Mouse (Mus musculus): ENCODE measurements around the gene Cox8a. TPM values are rescaled to one million over a fixed set of nuclear protein-coding genes. Genes with fewer than 3 reads are reported as not detected.

Cox8a gene
- 918 and 1,011 TPM in 2 replicates for polyA plus RNA-seq (2015; fragmentation: Nextera tagmentation; extraction: Ambion mirVana)

DNA sequence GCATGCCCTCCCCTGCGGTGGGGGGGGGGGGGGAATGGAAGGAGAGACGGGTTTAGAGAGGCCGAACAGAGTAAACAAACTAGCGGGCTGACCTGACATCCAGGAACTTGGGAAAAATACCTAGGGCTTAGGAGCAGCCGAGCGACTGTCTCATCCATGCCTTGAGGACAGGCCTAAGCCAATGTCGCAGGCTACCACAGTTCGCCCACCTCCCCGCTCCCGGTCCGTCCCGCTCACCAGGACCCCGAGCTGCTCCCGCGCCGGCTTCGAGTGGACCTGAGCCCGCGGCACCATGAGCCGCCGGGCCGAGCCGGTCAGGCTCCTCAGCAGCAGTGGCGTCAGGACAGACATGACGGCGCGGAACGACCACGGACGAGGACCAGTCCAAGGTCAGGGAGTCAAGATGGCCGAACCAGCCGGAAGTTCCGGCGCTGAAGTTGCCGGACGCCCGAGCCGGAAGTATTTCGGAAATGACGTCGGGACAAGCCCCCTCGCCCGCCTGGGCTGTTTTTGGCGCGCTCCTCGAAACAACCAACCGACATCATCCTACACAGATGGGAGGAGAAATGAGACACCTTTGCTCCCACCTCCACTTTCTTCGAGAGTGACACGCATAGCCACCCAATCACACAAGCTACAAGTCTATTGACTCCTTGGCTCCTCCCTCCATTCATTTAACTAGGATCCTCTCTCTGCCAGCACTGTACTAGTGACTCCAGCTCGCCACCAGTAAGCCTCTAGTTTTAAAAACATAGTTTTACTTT is at the start of gene Cox8a:
Gene Cox8a (minus strand): TSS at position 455 of the 764 bp plus-strand sequence.
- H3K27ac ChIP-seq (replicated peaks), result peak within 1 kb of the TSS; percentile 89
- no peaks in the 10 kb centered on the region for H3K27me3 ChIP-seq
- H3K4me2 ChIP-seq, result peak within 1 kb of the TSS; percentile 67
- peak within 1 kb of the TSS; percentile 80 for H3K4me3 ChIP-seq
- no peaks in the 10 kb centered on the region for H3K9me3 ChIP-seq
- peak; percentile 96 for ATAC-seq (ENCODE audit: low read depth)
- H3K4me1 ChIP-seq (replicated peaks), result peaks cover 39% of the 10 kb centered on the region
- peaks cover 30% of the 10 kb centered on the region for H3K36me3 ChIP-seq
- peak within 1 kb of the TSS; percentile 86 for H3K9ac ChIP-seq
- WGBS, result under 1% methylated on average over 50 of the region's 50 CpGs

GRCm38 (mm10) chr19:7266421-7266831 is 49.0 kb upstream of the Cox8a start:
- no peak for ATAC-seq (ENCODE audit: low read depth)
- Histone ChIP-seq H3K4me1 (replicated peaks) (peaks cover 66% of the 10 kb centered on the region), H3K9me3 (0 out of 2 replicates have a peak, but pooled peaks cover 3% of the 10 kb centered on the region), H3K27ac (replicated peaks) (peak overlapping the region; percentile 98), H3K4me2 (peak overlapping the region; percentile 94; the same call in 1 of the 2 replicates), H3K36me3 (peaks cover 12% of the 10 kb centered on the region), H3K4me3 (no peak overlapping the region), H3K9ac (peak overlapping the region; percentile 98), H3K27me3 (no peaks in the 10 kb centered on the region)
- WGBS, result 18% methylated on average over 4 of the region's 4 CpGs

GRCm38 (mm10) chr19:7265478-7266191 is 48.2 kb upstream of the Cox8a start:
- peaks cover 4% of the 10 kb centered on the region for H3K36me3 ChIP-seq
- peak overlapping the region; percentile 9 for H3K4me2 ChIP-seq
- WGBS, result 7% methylated on average over 14 of the region's 14 CpGs
- H3K27ac ChIP-seq (replicated peaks), result peak overlapping the region; percentile 98
- H3K9me3 ChIP-seq, result 0 out of 2 replicates have a peak, but pooled peaks cover 3% of the 10 kb centered on the region
- no peak overlapping the region for H3K4me3 ChIP-seq
- H3K9ac ChIP-seq, result peak overlapping the region; percentile 98
- peaks cover 58% of the 10 kb centered on the region for H3K4me1 ChIP-seq (replicated peaks)
- ATAC-seq (ENCODE audit: low read depth), result no peak
- H3K27me3 ChIP-seq, result no peaks in the 10 kb centered on the region

- H3K36me3 ChIP-seq, result no peaks in the 10 kb centered on the region
- no peak overlapping the region for H3K4me2 ChIP-seq
- H3K9me3 ChIP-seq, result 0 out of 2 replicates have a peak, but pooled peaks cover 3% of the 10 kb centered on the region
- no peak overlapping the region for H3K4me3 ChIP-seq
- H3K27ac ChIP-seq (replicated peaks), result peak overlapping the region; percentile 98
- no peaks in the 10 kb centered on the region for H3K27me3 ChIP-seq
- peak overlapping the region; percentile 98 for H3K9ac ChIP-seq
- H3K4me1 ChIP-seq (replicated peaks), result peaks cover 50% of the 10 kb centered on the region
- WGBS, result 16% methylated on average over 6 of the region's 6 CpGs
- no peak for ATAC-seq (ENCODE audit: low read depth)
Observed at GRCm38 (mm10) chr19:7264766-7265331, 47.4 kb upstream of the Cox8a start.

- peaks cover 44% of the 10 kb centered on the region for H3K4me1 ChIP-seq (replicated peaks)
- ATAC-seq (ENCODE audit: low read depth), result no peak
- 22% methylated on average over 9 of the region's 9 CpGs for WGBS
Observed at GRCm38 (mm10) chr19:7264088-7264765, 46.8 kb upstream of the Cox8a start.

DNA sequence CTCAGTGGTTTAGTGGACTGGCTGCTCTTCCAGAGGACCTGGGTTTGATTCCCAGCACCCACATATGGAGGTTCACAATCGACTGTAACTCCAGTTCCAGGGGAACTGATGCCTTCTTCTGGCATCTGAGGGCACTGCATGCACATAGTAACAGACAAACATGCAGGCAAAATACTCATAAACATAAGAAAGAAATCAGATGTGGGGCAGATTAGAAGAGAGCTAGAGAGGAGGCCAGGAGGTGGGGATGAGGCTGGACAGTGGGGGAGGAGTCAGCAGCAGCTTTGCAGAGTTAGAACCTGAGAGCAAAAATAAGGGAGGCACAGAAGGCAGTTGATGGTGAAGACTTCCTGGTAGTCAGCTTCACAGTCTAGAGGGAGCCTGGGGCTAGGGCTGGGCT is 45.2 kb upstream of the Cox8a start:
- WGBS, result 93% methylated on average over 1 of the region's 1 CpGs
- Histone ChIP-seq H3K27me3 (no peaks in the 10 kb centered on the region), H3K9me3 (0 out of 2 replicates have a peak, but pooled peaks cover 3% of the 10 kb centered on the region), H3K27ac (replicated peaks) (no peak overlapping the region), H3K4me3 (no peak overlapping the region), H3K9ac (no peak overlapping the region), H3K4me1 (replicated peaks) (peaks cover 38% of the 10 kb centered on the region), H3K4me2 (no peak overlapping the region), H3K36me3 (no peaks in the 10 kb centered on the region)
- no peak for ATAC-seq (ENCODE audit: low read depth)

More at GRCm38 (mm10) chr19:7264088-7264765, 46.8 kb upstream of the Cox8a start:
- H3K4me3 ChIP-seq, result no peak overlapping the region
- H3K27ac ChIP-seq (replicated peaks), result peak overlapping the region; percentile 98
- no peaks in the 10 kb centered on the region for H3K36me3 ChIP-seq
- H3K9ac ChIP-seq, result no peak overlapping the region
- H3K27me3 ChIP-seq, result no peaks in the 10 kb centered on the region
- H3K4me2 ChIP-seq, result no peak overlapping the region
- 0 out of 2 replicates have a peak, but pooled peaks cover 3% of the 10 kb centered on the region for H3K9me3 ChIP-seq

GRCm38 (mm10) chr19:7261964-7262363 is 44.5 kb upstream of the Cox8a start:
- Histone ChIP-seq H3K27me3 (no peaks in the 10 kb centered on the region), H3K4me3 (no peak overlapping the region), H3K4me2 (no peak overlapping the region), H3K36me3 (no peaks in the 10 kb centered on the region), H3K9ac (no peak overlapping the region), H3K27ac (replicated peaks) (no peak overlapping the region), H3K4me1 (replicated peaks) (peaks cover 31% of the 10 kb centered on the region), H3K9me3 (0 out of 2 replicates have a peak, but pooled peaks cover 3% of the 10 kb centered on the region)
- WGBS, result 96% methylated on average over 3 of the region's 3 CpGs
- no peak for ATAC-seq (ENCODE audit: low read depth)

GRCm38 (mm10) chr19:7261476-7261875 is 44.1 kb upstream of the Cox8a start:
- no peaks in the 10 kb centered on the region for H3K27me3 ChIP-seq
- H3K27ac ChIP-seq (replicated peaks), result no peak overlapping the region
- no peaks in the 10 kb centered on the region for H3K36me3 ChIP-seq
- H3K4me3 ChIP-seq, result no peak overlapping the region
- no peak overlapping the region for H3K9ac ChIP-seq
- H3K9me3 ChIP-seq, result 0 out of 2 replicates have a peak, but pooled peaks cover 3% of the 10 kb centered on the region
- 97% methylated on average over 1 of the region's 1 CpGs for WGBS
- H3K4me2 ChIP-seq, result no peak overlapping the region
- peaks cover 26% of the 10 kb centered on the region for H3K4me1 ChIP-seq (replicated peaks)
- ATAC-seq (ENCODE audit: low read depth), result no peak

GRCm38 (mm10) chr19:7257881-7258280 is 40.5 kb upstream of the Cox8a start:
- Histone ChIP-seq H3K4me2 (no peak overlapping the region), H3K27me3 (no peaks in the 10 kb centered on the region), H3K27ac (replicated peaks) (no peak overlapping the region), H3K36me3 (no peaks in the 10 kb centered on the region), H3K4me1 (replicated peaks) (no peaks in the 10 kb centered on the region), H3K4me3 (no peak overlapping the region), H3K9me3 (0 out of 2 replicates have a peak, but pooled peaks cover 3% of the 10 kb centered on the region), H3K9ac (no peak overlapping the region)
- WGBS, result 77% methylated on average over 5 of the region's 5 CpGs
- ATAC-seq (ENCODE audit: low read depth), result no peak

GRCm38 (mm10) chr19:7246021-7246420 is 28.6 kb upstream of the Cox8a start:
- no peaks in the 10 kb centered on the region for H3K9me3 ChIP-seq
- no peaks in the 10 kb centered on the region for H3K27me3 ChIP-seq
- no peak overlapping the region for H3K4me3 ChIP-seq
- no peak overlapping the region for H3K27ac ChIP-seq (replicated peaks)
- peaks cover 5% of the 10 kb centered on the region for H3K4me1 ChIP-seq (replicated peaks)
- no peak overlapping the region for H3K9ac ChIP-seq
- ATAC-seq (ENCODE audit: low read depth), result no peak
- H3K4me2 ChIP-seq, result no peak overlapping the region
- H3K36me3 ChIP-seq, result no peaks in the 10 kb centered on the region
- WGBS, result 82% methylated on average over 3 of the region's 3 CpGs

DNA sequence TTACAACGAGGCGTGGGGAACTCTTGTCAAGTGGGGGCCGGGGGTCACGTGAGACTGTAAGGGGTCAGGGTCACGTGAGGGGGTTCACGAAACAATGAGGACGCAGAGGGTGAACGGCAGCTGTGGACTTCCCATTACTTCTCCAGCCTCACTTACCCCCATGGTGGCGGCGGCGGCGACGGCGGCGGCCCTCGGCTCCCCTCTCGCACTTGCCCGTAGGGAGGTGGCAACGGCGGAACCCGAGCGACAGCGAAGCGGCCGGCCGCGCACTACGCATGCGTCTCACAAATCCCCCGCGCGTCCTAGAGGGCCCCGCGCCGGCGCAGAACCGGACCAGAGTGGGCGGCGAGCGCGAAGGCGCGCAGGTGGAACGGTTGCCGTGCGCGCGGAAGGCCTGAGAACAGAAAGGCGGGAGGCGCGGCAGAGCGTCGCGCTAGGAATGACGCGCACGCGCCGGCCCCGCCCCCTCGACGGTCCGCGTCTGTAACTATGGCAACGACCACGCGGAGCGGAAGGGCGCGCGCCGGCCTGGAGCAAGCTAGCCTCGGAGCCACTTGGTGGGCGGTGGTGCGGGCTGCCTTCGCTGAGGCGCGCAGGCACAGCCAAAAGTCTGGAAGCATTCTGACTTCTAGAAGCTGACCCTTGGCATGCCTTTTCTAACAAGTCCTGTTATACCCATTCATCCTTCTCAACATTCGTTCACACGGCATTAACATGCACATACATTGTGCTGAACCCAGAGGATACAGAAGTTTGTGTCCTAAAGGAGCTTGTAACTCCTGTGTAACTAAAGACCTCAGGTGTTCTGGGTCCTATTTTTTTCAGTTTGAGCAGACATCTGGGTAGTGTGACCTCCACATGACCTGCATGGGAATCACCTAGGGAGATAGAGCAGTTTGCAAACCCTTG is 23.6 kb upstream of the Cox8a start, which contains the start of gene Naa40:
Gene Naa40 (minus strand): TSS at position 402 of the 909 bp plus-strand sequence.
- no peaks in the 10 kb centered on the region; the same call in 1 of the 2 replicates for H3K36me3 ChIP-seq
- WGBS, result 1% methylated on average over 77 of the region's 80 CpGs
- ATAC-seq (ENCODE audit: low read depth), result peak; percentile 97
- peak within 1 kb of the TSS; percentile 73 for H3K4me3 ChIP-seq
- no peaks in the 10 kb centered on the region for H3K27me3 ChIP-seq
- H3K9me3 ChIP-seq, result no peaks in the 10 kb centered on the region
- peaks cover 42% of the 10 kb centered on the region for H3K4me1 ChIP-seq (replicated peaks)
- peak within 1 kb of the TSS; percentile 87 for H3K4me2 ChIP-seq
- peak within 1 kb of the TSS; percentile 88 for H3K27ac ChIP-seq (replicated peaks)
- H3K9ac ChIP-seq, result peak within 1 kb of the TSS; percentile 86
